Mouse (Mus musculus) skeletal muscle tissue, adult 2 months (tissue): ENCODE measurements around the gene 1600002K03Rik.
"Not testable (repeated sequence)": the region's sequence is repeated elsewhere in the genome, so short reads cannot be mapped to it uniquely, and the experiment has no call there.

ENCODE experiments used
- DNase-seq: peaks from one replicate; pipeline ENCODE4 v3.0.0-alpha.2; 2012; ENCODE audit warnings: low read depth, low spot score

Gene 1600002K03Rik

DNA sequence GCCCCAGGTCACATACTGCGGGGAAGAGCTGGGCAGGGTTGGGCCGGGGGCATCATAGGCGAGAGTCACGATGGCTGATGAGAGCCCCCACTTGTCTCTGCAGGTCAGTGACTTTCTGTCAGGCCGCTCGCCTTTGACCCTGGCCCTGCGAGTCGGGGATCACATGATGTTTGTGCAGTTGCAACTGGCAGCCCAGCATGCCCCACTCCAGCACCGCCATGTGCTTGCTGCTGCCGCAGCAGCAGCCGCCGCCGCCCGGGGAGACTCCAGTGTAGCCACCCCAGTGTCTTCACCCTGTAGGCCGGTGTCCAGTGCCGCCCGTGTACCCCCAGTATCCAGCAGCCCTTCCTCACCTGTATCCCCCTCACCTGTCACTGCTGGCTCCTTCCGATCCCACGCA is 19.0 kb upstream of the 1600002K03Rik start:
- DNase-seq = no peak

DNA sequence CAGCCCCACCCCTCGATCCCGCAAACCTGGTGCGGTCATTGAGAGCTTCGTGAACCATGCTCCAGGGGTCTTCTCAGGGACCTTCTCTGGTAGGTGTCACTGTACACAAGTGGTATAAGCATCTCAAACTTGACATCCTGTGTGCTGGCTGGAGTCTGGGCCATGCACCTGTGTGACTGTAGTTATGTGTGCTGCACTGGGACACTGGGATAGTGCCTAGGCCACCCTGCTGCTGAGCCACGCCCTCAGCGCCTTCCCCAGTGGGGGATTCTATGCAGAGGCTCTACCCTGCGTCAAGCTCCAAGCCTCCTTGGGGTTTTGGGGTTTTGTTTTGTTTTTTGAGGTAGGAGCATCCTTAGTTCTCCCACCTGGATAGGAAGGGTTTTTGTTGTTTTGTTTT is 18.4 kb upstream of the 1600002K03Rik start:
- DNase-seq = no peak

DNA sequence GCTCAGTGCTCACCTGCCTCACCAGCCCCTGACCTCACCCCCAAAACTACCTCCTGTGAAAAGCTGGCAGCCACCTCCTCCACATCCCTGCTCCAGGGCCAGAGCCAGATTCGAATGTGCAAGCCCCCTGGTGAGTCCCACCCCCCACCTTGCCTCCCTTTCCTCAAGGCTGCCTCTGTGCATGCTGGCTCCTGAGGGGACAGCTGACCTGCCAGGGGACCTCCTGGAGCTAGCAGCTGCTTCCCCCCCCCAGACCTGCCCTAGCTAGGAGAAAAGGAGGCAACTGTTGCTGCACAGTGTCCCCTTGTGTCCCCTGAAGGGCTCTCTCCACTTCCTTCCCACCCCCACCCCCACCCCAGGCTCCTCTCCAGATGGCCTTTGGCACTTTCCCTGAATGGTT is 17.5 kb upstream of the 1600002K03Rik start:
- no peak for DNase-seq

DNA sequence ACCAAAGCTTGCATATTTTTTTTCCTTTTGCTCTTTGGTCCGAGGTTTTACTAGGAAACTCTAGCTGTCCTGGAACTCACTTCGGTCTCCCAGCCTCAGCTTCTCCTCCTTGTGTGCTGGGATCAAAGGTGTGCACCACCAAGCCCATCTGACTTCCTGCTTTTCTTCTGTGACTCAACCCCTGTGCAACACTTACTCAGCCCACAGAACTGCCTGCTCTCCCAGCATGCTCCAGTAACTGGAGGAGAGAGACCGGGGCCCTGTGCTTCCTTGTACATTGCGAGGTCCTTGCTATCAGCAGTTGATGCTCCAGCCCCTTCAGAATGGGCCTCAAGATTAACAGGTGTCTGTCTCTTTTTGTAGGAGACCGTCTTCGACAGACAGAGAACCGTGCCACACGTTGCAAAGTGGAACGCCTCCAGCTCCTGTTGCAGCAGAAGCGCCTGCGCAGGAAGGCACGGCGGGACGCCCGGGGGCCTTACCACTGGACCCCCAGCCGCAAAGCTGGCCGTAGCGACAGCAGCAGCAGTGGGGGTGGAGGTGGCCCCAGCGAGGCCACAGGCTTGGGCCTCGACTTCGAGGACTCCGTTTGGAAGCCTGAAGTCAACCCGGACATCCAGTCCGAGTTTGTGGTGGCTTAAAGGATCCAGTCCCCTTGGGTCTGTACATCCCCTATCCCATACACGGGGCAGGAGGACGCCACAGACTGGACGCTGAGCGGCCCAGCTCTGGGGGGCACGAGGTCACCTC is 16.6 kb upstream of the 1600002K03Rik start:
- DNase-seq = no peak

DNA sequence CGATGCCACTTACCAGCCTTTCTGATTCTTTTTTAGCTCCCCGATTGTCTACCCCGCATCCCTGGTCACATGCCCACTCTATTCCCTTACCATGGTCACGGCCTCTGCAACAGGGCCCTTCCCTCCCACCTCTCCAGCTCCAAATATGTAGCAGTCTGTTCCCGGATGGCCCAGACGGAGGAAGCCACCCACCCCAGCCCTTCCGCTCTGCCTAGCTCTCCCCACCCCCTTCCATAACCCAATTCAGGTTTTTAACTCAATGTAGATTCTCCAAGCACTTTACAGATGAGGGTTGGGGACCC is 16.0 kb upstream of the 1600002K03Rik start:
- no peak for DNase-seq

DNA sequence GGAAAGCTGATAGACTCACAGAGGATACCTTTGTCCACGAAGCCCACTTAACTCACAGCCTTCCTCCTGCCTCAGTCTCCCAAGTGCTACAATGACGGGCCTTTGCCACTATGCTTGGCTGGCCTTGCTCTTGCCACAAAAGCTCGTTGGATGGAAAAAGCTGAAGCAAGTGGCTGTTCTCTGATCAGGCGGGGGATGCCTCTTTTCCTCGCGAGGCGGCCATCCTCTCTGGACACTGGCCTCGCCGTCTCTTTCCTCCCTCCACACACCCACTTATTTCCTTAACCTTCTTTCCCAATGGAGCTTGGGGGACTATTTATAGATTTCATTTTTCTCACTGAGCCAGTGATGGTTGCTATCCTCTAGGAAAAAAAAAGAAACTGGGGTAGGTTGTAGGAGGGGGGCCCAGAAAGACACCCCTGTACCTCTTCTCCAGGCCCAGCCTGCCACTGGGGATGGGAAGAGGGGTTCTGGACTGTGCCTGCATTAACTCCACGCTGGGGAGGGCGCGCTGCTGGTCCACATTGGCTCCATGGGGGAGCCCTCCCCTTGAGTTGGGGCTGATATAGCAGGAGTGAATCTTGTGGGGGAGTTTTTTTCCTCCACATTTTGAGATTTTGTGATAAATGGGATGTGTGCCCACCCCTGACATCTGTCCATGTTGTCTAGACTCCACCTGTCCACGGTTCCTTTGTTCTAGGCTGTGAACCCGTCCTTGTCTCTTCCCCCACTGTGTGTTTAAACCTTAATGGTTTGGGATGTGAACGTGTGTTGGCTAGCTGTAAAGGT is 15.4 kb upstream of the 1600002K03Rik start:
- no peak for DNase-seq

DNA sequence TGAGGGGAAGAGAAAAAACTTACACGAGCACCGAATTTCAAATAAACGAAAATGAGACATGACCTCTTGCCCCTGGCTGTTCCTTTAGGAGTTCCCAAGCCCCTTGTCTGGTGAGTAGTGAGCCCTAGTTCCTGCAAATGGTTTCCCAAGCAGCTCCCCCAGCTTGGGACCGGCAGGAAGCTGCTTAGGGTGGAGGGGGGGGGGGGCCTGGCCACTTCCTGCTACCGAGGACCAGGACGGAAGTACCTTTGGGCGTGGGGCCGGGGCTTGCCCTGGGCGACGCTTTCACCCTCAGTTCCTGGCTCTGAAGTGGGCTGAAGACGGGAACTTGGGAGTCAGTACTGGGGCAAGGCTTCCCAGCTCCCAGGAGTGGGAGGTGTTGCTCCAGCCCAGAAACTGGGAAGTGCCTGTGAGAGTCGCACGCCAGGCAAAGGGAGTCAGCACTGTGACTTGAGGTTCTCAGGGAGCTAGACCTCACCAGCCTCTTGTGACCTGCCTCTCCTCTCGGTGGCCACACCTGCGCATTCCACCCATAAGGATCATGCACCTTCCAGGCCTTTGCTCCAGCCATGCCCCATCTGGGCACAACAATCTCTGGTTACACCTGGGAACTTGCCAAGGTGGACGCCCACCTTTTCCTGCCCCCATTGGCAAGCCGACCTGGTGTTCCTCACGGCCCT is 14.3 kb upstream of the 1600002K03Rik start:
- DNase-seq = peak; percentile 66

DNA sequence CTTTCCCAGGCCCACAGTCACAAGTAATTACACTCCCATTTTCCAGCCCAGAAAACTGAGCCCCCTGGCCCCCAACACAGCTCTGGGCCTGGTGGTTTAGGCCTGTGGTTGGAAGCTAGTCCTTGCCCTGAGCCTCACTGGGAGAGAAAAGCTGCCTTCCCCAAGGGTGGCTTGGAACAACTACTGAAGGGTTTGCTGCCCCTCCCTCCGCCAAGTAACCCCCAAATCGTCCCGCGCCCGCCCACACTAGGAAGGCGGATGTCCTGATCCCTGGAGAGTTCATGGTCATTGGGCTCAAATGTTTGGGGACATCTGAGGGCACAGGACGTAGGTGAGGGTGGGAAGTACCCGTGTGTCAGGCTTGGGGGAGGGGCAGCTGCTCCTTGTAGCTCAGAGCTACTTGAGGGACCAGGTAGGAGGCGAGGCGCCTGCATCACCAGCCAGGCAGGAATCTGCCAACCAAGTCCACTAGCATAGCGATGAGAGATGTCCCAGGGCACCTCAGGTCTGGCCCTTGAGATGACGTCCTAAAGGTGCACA is 13.7 kb upstream of the 1600002K03Rik start:
- DNase-seq = no peak

DNA sequence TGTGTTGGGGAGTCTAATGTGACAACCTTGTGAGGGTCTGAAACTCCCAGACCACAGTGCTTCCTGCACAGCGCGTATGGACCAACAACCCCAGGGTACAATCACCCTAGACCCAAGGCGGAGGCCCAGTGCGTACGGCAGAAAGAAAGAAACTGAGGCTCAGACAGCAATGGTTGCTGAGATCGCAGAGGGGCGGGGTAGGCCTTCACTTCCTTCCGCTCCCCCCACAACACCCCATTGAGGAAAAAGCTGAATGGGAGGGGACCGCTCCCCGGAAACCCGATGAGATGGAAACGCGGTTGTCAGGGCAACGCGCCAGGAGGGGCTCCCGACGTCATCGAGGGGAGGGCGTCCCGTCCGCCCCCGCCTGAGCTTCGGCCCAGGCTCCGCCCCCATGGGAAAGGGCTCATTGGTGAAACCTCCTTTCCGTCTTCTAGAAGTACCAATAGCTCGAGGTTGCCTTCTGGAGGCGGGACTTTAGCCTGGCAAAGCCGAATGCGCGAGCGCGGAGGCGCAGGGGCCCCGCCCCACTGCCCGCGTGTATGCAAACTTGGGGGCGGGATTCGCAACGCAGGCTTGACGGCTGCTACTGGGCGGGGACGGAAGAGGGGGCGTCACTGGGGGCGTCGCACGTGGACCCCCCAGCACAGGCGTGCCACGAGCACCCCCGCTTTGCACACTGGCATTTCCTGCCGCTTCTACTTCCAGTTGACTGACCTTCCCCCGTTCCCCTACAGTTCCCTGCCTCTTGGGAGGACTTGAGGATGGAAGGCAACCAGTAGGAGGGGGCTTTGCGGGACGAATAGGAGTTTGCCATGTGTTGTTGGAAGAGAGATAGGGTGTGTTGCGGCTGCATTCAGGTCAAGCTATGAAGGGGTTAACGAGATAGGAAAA is 12.9 kb upstream of the 1600002K03Rik start:
- DNase-seq = peak; percentile 99

DNA sequence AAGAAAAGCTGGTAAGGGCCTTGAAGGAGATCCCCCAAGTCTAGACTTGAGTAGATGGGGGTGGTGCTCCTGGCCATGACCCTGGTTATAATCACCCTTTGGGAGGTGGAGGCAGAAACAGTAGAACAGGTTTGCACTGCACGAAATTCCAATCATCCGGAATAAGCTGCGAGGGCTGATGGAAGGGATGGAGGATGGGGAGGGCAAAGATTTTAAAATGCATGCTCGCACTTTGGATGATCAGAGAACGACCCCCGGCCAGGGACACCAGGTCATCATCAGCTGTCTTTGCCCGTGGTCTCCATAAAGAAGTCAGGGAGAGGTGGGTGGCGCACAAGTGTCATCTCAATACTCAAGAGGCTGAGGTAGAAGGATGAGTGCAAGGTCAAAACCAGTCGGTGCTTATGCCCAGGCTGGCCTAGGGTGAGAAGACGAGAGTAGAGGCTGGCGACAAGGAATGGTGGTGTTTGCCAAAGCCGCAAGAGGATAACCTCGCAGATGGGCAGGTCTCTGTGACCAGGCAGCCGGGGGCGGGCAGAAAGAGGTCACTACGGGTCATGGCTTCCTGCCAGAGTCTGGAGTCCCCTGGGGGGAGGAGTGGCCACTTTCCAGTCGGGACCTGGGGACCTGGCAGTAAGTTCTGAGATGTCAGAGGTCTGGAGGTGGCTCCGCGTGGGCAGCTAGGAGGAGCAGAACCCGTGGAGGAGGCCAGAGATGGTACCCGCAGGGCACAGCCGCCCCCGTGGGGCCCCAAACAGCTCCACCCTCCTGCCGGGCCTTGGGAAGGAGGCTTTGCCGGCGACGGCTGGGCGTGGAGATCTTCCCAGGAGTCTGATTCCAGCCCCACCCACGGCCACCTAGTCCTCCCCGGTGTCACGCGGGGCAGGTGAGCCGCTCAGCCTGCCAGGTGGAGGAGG is 12.0 kb upstream of the 1600002K03Rik start:
- peak; percentile 83 for DNase-seq

DNA sequence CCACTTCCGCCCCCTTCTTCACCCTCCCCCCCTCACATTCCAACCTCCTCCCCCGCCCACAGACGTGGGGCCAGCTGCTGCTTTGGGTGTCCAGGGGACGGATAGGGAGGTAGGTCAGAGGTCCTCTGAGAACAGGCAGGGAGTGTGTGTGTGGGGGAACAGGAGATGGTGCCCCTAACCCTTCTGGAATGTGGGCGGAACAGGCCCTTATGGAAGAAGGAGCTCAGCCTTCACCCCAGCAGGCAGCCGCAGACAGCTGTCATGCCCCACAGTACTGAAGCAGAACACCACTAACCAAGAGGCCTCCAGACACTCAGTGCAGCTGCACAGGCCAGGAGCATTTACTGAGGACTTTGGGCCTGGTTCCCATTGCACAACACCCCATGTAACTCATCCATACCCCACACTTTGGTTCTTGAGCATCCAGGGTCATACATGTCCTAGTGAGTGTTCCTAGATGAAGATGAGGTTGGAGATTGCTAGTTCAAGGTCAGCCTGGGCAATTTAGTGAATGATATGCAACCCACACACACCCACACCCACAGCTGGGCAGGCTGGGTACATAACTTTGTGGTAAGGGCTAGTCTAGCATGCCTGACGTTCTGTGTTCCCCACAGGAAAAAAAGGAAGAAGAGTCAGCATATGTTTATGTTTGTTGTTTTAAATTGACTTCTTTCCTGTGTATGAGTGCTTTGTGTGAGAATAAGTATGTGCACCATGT is 11.1 kb upstream of the 1600002K03Rik start:
- DNase-seq = peak; percentile 42

DNA sequence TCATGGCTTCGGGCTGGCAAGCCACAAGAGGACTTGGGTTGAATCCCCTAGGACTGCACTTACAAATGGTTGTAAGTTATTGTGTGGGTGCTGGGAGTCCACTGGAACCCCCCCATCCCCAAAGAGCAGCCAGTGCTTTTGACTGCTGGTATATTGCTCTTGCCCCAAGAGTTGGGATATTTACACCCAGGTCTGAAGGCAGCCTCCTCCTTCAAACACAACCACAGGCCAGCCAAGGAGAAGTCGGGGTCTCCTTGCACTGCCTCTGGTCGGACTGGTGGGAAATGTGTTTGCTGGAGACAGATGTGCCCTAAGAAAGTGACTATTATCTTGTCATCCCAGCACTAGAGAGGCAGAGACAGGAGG is 10.5 kb upstream of the 1600002K03Rik start:
- DNase-seq = no peak

DNA sequence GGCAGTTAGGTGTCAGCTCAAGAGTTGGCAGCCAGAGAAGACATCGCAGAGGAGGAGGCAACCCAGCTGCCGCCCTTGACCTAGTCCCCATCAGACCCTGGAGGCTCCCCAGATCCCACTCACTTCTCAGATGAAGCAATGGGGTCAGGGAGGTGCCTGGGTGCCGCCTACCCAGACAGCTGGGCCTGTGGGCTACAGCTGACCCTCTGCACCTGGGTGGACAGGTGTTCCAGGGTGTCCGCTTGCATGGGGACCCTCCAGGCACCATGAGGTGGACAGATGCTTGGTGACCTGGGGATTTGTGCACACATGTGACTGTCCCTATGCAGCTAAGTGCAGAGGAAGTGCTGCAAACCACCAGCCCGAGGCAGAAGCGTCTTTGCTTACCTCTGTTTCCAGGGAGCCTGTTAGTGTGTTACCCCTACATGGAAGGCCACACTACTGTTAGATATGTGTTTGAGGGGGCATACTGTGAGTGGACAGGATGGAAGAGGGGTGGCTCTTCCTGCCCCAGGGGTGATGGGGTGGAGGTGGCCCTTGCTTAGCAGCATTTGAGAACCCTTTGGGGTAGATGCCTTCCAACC is 9.9 kb upstream of the 1600002K03Rik start:
- no peak for DNase-seq

DNA sequence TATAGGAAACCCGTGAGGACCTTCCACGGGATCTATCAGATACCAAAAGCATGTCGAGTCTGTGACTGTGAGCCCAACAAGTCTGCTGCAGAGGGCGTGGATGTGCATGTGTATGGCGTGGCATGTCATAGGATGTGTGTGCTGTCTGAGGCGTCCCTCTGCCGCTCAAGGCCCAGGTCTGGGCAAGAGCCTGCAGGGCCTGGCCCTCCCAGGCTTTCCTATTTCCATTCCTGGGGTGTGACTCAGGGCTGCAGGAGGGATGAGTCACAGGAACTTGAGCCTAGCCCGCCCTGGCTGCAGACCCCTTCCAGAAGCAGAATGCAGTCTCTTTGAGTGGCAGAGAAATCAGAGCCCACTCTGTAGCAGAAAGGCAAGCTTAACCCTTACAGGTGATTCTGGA is 9.0 kb upstream of the 1600002K03Rik start:
- DNase-seq = peak; percentile 76

DNA sequence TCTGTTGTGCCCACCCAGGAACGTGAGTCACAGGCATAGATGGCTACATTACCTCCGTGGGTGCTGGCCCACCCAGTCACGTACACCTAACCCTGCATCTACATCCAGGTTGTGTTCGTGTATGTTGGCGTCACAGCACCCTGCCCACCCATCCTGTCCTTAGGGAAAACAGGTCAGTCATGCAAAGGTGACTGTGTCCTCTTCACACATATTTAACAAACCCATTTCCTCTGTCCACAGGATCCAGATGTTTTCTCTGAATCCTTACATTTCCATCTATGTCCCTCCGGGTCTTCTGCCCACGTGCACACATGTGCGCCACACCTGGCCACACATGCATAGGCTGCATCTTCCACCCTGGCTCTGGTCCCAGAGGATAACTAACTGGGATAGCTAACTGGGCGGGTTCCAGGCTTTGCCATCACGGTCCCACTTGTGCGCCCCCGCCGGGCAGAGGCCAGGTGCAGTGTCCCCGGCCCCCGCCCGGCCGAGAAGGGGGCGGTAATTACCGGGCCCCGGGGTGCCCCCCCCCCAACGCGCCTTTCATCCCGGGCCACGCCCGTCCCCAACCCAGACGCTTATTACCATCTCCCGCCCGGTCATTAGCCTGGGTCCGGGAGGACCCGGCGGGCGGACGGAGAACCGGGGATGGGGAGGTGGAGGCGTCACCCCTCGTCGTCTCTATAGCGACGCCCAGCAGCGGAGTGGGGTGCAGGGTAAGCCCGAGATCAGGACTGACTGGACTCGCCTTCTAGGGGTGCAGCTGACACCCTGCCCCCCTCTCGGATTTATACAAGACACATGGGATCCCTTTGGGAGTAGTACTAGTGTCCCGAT is 8.4 kb upstream of the 1600002K03Rik start:
- DNase-seq = no peak

DNA sequence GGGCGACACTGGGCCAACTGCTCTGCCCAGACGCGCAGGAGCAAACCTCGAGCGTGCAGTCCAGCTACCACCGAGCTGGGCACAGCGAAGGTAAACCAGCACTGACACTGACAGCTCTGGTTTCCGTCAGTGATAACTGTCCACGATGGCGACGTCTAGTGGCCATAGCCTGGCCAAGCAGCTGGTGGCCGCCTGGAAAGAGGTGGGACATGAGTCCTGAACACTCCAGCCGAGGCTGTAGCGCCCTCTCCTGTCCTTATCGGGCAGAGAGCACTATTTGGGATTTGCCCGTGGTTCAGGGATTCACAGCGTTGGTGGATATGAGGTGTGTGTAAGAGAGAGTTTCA is 7.8 kb upstream of the 1600002K03Rik start:
- peak; percentile 96 for DNase-seq

DNA sequence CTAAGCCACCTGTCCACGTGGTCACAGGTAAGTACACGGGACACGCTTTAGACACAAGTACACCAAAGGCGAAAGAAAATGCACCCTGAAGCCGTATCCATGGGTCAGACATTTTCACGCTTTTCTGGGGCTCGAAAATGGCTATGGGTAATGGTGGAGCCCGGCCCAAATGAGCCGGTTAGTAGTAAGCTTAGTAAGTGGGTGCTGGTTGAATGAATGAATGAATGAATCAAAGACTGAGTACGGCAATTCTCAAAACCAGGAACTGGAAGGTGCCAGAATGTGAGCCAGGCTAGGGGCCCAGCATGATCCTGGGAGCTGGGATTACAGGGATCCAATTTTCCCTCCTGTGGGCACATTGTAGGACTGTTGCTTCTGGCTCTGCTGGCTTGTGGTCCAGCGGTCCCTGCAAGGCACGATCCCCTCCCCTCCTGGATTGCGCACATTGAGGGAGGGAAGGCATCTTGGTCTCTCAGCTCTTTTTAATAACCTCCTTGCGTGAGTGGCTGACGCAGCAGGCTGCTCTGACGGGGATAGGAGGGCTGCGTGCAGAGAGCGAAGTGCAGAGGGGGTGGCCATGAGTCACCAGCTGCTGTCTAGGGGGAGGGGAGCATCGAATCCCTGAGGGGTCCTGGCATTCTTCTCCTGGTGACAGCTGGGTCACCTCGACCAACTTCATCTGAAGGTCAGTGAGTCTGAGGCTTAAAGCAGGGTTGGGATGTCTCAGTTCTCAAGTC is 7.2 kb upstream of the 1600002K03Rik start, which contains the start of gene Cirbp:
Gene Cirbp, plus strand, starts transcription at position 594 of the 737 bp plus-strand sequence.
- no peak for DNase-seq

DNA sequence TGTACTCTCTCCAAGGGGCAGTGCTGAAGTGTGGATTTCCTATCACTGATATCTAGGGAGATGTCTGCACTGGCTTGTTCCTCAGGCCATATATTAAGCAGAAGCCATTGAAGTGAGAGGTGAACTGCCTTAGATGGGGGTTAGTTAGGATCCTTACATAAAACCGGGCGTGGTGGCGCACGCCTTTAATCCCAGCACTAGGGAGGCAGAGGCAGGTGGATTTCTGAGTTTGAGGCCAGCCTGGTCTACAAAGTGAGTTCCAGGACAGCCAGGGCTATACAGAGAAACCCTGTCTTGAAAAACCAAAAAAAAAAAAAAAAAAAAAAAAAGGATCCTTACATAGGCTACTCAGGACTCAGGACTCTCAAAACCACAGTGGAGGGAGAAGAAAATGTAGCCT is 6.6 kb upstream of the 1600002K03Rik start:
- DNase-seq = not testable (repeated sequence)
